Mouse (Mus musculus) forebrain, embryonic 10.5 days (tissue): Measurements from ENCODE around the gene 2210016L21Rik. TPM values are rescaled to one million over a fixed set of nuclear protein-coding genes. Genes with fewer than 3 reads are reported as not detected.

Source experiments
- DNase-seq: peaks from one replicate; pipeline ENCODE4 v3.0.0-alpha.2; 2017; ENCODE audit warnings: low spot score; ENCODE audit errors: extremely low spot score
- H3K27ac ChIP-seq: fragments of 300-500 bp; sonication (generic); 2 replicates; pipeline ENCODE4 v1.5.1; 2016; ENCODE audit warnings: mild to moderate bottlenecking
- H3K27me3 ChIP-seq: fragments of 300-500 bp; sonication (generic); 2 replicates; pipeline ENCODE4 v1.6.1; 2016; ENCODE audit warnings: mild to moderate bottlenecking; ENCODE audit not compliant: poor library complexity, severe bottlenecking
- H3K36me3 ChIP-seq: fragments of 300-500 bp; sonication (generic); replicated peaks from 2 replicates; pipeline ENCODE4 v1.6.1; 2016; ENCODE audit warnings: mild to moderate bottlenecking, moderate library complexity
- H3K4me1 ChIP-seq: fragments of 300-500 bp; sonication (generic); 2 replicates; pipeline ENCODE4 v1.6.1; 2016
- H3K4me3 ChIP-seq: fragments of 300-500 bp; sonication (generic); 2 replicates; pipeline ENCODE4 v1.5.1; 2016; ENCODE audit warnings: mild to moderate bottlenecking, moderate library complexity
- H3K9me3 ChIP-seq: fragments of 300-500 bp; sonication (generic); 2 replicates; pipeline ENCODE4 v1.6.1; 2016; ENCODE audit warnings: mild to moderate bottlenecking, moderate library complexity
- WGBS: fragments of 180-500 bp; shearing (Covaris S2); methylation state at CpG from one replicate; pipeline ENCODE4 v1.1.7; 2016; 5-methylcytosine and 5-hydroxymethylcytosine counted together
- polyA plus RNA-seq: library from polyadenylated mRNA; unstranded; fragments of >200 nt; fragmentation: Nextera tagmentation; extraction: Ambion mirVana; gene quantifications from 2 replicates; pipeline ENCODE4 v1.2.1, GENCODE M21; 2016

The 2210016L21Rik gene
- polyA plus RNA-seq, 1 experiment from 2014 or later: 43.3 TPM

DNA sequence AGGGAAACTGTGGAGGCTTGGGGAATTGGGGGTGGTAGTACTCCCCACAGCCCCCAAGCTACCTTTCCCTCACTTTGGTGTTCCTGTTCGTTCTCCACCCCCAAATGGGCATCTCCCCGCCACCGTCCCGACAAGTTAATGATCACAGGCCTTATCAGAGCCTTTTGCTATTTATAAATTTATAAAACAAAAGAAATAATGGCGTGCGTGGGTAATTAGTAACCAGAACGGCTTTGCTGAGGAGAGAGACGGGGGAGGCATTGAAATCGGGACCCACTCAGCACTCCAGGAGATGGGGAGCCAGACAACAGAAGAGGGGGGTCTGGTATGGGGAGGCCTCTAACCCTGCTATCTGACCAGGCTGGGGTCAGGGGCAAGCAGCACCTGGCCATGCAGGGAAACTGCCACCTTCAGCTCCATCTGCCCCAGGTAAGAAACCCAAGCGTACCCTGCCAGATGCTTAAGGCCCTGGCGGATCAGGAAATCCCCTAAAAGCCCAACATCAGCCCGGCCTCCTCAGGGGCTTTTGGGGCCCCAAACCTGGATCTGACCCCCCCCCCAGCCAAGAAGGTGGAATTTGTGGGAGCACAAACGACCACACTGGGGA is 27.8 kb downstream of the 2210016L21Rik start:
- no peaks in the 10 kb centered on the region for H3K9me3 ChIP-seq
- H3K36me3 ChIP-seq: no peaks in the 10 kb centered on the region
- DNase-seq: no peak
- 62% methylated on average over 13 of the region's 13 CpGs for WGBS
- H3K4me3 ChIP-seq: no peak overlapping the region
- peaks cover 28% of the 10 kb centered on the region for H3K4me1 ChIP-seq
- no peak overlapping the region for H3K27ac ChIP-seq
- H3K27me3 ChIP-seq: peaks cover 37% of the 10 kb centered on the region

DNA sequence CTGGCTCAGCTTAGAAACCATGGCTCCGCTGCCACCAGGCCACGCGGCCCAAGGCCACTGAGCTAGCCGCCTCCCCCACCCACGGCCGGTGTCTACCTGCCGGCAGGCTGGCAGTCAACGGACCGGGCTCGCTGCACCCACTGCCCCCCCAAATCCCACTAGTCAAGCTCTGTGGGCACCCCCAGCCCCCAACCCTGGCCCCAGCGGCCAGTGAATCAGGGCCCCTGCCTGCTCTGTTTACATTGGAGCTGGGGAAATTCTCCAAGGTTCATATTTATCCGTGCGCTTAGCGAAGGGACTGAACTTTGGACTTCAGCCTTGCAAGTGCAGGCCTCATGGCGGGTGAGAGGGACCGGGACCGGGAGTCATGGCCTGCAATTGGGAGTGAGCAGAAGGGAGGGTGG is 28.9 kb downstream of the 2210016L21Rik start, which contains the start of gene Hnf1a:
Gene Hnf1a, minus strand, starts transcription at position 271 of the 404 bp plus-strand sequence.
- Histone ChIP-seq H3K4me3 (no peak within 1 kb of the TSS), H3K27me3 (peaks cover 37% of the 10 kb centered on the region), H3K36me3 (no peaks in the 10 kb centered on the region), H3K9me3 (no peaks in the 10 kb centered on the region), H3K27ac (no peak within 1 kb of the TSS; the same call in 1 of the 2 replicates), H3K4me1 (peaks cover 28% of the 10 kb centered on the region)
- no peak for DNase-seq
- WGBS: 88% methylated on average over 17 of the region's 17 CpGs

DNA sequence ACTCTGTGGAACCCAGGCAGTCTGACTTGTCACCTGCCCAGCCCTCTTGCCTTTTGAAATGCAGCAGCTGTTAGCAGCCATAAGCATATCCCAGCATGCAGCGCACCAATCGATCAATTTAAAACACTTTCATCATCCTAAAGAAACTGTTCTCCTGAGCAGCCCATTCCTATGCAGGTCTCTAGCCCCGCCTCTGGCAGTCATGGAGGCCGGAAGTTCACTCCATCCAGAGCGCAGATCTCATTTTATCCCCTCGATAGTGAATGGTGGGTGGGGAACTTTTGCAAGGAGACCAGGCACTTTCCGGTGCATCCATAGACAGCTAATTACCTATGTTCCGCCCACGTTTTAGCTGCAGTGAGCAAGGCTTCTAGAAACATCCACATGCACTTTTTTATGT is 30.2 kb downstream of the 2210016L21Rik start:
- Histone ChIP-seq H3K36me3 (no peaks in the 10 kb centered on the region), H3K4me3 (no peak overlapping the region), H3K4me1 (peaks cover 28% of the 10 kb centered on the region), H3K27ac (no peak overlapping the region), H3K27me3 (peaks cover 30% of the 10 kb centered on the region), H3K9me3 (no peaks in the 10 kb centered on the region)
- 88% methylated on average over 9 of the region's 9 CpGs for WGBS
- DNase-seq: no peak

DNA sequence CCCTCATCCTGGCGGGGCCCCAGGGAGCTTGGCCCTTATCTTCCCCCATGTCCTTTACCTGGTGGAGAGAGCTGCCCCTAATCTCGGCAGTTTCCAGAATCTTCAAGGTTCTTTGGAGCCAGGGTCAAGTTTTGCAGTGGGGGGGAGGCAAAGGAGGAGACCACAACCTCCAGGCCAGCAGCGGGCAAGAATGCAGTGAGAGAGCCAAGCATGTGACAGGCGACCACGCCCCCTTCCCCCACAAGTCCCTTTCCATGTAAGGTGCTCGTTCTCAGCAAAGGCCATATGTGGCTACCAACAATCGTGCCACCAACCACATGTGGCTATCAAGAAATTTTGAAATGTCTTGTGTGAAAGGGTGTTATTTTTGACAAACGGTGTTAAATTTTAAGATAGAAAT is 31.2 kb downstream of the 2210016L21Rik start:
- no peaks in the 10 kb centered on the region for H3K36me3 ChIP-seq
- no peaks in the 10 kb centered on the region for H3K9me3 ChIP-seq
- H3K4me3 ChIP-seq: no peak overlapping the region
- WGBS: 86% methylated on average over 8 of the region's 8 CpGs
- H3K4me1 ChIP-seq: peaks cover 19% of the 10 kb centered on the region
- H3K27ac ChIP-seq: no peak overlapping the region
- peaks cover 22% of the 10 kb centered on the region for H3K27me3 ChIP-seq
- DNase-seq: no peak

DNA sequence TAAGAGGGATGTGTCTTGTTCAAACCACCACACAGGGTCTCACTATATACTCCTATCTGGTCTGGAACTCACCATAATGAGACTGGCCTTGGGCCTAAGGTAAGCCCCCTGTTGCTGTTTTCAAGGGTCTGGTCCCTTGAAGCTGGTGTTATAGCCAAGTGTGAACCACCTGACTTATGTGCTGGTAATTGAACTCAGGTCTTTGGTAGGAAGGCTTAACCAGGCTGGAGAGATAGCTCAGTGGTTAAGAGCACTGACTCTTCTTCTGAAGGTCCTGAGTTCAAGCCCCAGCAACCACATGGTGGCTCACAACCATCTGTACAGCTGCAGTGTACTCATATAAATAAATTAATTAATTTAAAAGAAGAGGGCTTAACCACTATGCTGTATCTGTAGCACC is 35.0 kb downstream of the 2210016L21Rik start:
- Histone ChIP-seq H3K36me3 (no peaks in the 10 kb centered on the region), H3K27me3 (peaks cover 3% of the 10 kb centered on the region; the same call in 1 of the 2 replicates), H3K4me1 (peaks cover 18% of the 10 kb centered on the region), H3K4me3 (no peak overlapping the region), H3K27ac (no peak overlapping the region), H3K9me3 (no peaks in the 10 kb centered on the region)
- no peak for DNase-seq

DNA sequence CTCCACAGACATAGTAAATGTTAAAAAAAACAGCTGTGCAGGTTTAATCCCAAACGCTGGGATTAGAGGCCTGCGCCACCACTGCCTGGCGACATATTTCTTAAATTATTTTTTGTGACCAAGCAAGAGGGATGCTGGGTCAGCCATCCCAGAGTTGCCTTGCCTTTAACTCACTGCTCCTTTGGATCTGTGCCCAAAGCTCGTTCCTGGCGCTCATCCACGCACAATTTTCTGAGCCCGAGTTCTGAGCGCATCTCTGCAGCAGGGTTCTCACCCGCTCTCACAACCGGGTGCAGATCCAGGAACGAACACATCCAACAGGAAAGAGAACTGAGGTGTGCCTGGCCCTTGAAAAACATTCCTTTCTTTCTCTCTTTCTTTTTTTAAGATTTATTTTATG is 36.5 kb downstream of the 2210016L21Rik start:
- DNase-seq: no peak
- 76% methylated on average over 11 of the region's 11 CpGs for WGBS

DNA sequence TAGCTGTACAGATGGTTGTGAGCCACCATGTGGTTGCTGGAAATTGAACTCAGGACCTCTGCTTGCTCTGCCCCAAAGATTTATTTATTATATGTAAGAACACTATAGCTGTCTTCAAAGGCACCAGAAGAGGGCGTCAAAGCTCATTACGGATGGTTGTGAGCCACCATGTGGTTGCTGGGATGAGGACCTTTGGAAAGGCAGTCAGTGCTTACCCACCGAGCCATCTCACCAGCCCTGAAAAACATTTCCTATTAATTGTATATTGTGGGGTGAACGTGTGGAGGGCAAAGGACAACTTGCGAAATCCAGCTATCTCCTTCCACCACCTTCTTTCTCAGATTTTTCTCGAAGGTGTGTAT is 36.9 kb downstream of the 2210016L21Rik start:
- H3K36me3 ChIP-seq: no peaks in the 10 kb centered on the region
- H3K4me1 ChIP-seq: peaks cover 18% of the 10 kb centered on the region
- no peaks in the 10 kb centered on the region for H3K9me3 ChIP-seq
- peak overlapping the region; percentile 71 for H3K27ac ChIP-seq
- peak; percentile 42 for DNase-seq
- WGBS: 1% methylated on average over 6 of the region's 6 CpGs
- H3K4me3 ChIP-seq: peak overlapping the region; percentile 54
- peaks cover 3% of the 10 kb centered on the region; the same call in 1 of the 2 replicates for H3K27me3 ChIP-seq

More for the DNA sequence above, 36.5 kb downstream of the 2210016L21Rik start:
- Histone ChIP-seq H3K27ac (no peak overlapping the region), H3K4me1 (peaks cover 18% of the 10 kb centered on the region), H3K9me3 (no peaks in the 10 kb centered on the region), H3K36me3 (no peaks in the 10 kb centered on the region), H3K4me3 (no peak overlapping the region), H3K27me3 (peaks cover 3% of the 10 kb centered on the region; the same call in 1 of the 2 replicates)

DNA sequence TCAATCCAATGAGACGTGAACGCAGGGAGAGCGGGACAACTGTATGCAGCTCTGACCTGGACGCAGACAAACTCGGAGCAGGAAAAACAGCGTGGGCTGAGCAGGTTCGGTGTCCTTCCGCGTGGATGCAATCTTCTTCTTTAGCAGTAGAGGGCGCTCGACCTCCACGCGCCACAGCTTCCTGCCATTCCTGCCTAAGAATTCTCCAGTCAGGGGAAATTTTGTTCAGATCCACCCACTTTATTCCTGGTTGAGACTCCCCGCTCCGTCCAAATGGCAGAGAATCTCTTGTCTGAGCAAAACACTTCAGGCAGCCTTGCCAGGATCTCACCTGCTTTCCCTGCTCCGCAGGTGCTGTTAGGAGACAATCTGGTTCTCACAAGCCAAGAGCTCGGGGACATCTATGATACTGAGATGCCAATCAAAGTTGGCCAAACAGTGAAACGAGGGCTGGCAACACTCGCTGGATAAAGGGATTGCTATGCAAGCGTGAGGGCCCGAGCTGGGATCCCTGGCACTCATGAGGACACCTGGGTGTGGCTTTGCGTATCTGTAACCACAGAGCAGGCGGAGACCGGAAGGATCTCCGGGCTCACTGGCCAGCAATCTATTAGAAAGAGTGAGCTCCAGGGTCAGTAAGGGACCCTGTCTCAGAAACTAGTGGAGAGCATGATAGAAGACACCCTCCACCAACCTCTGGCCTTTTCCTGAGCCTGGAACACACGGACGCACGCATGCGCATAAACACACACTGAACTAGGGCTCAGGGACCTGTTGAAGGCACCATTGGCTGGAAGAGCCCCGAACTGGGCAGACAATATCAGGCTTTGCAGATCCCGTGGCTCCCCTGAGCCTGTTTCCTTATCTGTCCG is 37.5 kb downstream of the 2210016L21Rik start:
- no peaks in the 10 kb centered on the region for H3K36me3 ChIP-seq
- no peaks in the 10 kb centered on the region for H3K9me3 ChIP-seq
- WGBS: 7% methylated on average over 32 of the region's 32 CpGs
- peak overlapping the region; percentile 71 for H3K27ac ChIP-seq
- DNase-seq: peak; percentile 78
- peak overlapping the region; percentile 54 for H3K4me3 ChIP-seq
- H3K4me1 ChIP-seq: peaks cover 18% of the 10 kb centered on the region
- peaks cover 3% of the 10 kb centered on the region; the same call in 1 of the 2 replicates for H3K27me3 ChIP-seq

DNA sequence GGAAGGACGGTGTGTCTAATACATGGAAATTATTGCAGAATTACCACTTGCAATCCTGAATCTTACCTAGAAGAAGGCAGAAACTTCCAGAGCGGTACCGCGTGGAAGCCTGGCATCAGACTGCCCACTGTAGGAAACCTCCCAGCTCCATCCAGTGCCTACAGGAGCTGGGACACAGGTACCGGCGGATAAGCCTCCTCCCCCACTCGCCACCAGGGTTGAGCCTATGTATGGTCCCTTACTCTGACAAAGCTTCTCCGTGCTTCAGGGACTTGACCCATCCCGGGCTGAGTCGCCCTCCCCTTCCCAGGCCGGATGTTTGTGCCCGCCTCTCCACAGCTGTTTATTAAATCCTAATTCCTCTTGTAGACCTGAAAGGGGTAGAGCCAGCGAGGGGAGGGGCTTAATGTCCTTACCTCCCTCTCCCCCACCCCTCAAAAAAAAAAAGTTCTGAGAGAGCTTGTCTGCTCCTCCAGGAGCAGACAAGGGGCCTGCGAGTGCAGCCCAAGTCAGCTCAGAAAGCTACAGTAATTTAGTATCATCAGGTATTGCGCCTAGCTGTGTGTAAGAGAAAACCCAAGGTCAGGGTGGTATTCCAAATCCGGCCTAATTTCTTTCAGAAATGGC is 38.3 kb downstream of the 2210016L21Rik start:
- no peaks in the 10 kb centered on the region for H3K9me3 ChIP-seq
- peak overlapping the region; percentile 54 for H3K4me3 ChIP-seq
- peaks cover 18% of the 10 kb centered on the region for H3K4me1 ChIP-seq
- H3K27ac ChIP-seq: peak overlapping the region; percentile 71
- peak; percentile 30 for DNase-seq
- peaks cover 3% of the 10 kb centered on the region; the same call in 1 of the 2 replicates for H3K27me3 ChIP-seq
- 18% methylated on average over 16 of the region's 16 CpGs for WGBS
- no peaks in the 10 kb centered on the region for H3K36me3 ChIP-seq

DNA sequence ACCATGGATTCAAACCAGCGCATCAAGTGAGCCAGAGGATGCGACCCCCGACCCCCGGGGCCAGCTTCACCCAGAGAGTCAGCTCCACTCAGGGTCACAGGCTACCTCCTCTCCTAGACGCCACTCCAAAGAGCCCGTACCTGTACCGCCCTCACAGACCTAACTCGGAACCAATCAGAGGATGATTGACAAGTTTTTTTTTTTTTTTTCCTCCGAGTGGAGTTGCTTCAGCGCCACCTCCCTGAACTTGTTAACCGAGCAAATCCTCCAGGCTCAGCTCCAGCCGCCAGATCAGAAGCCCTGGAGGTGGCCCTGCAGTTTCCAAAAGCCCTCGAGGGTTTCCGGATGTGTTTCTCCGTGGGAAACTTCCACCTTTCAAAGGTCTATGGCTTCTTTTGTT is 40.0 kb downstream of the 2210016L21Rik start:
- Histone ChIP-seq H3K27ac (no peak overlapping the region), H3K4me3 (no peak overlapping the region), H3K4me1 (peaks cover 18% of the 10 kb centered on the region), H3K27me3 (peaks cover 3% of the 10 kb centered on the region; the same call in 1 of the 2 replicates), H3K36me3 (no peaks in the 10 kb centered on the region), H3K9me3 (no peaks in the 10 kb centered on the region)
- 57% methylated on average over 15 of the region's 15 CpGs for WGBS
- no peak for DNase-seq

DNA sequence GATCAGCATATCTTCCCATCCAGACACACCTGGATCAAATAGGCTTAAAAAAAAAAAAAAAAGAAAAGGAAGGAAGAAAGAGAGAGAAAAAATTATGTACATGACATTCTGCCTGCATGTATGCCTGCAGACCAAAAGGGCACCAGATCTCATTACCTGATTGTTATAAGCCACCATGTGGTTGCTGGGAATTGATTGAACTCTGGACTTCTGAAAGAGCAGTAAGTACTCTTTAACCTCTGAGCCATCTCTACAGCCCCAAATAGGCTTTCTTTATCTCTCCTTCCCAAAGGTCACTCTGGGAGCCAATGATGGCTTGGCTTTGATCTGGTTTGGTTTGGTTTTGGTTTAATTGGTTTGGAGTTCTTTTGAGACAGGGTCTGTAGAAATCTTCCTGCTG is 43.1 kb downstream of the 2210016L21Rik start:
- H3K27me3 ChIP-seq: peaks cover 2% of the 10 kb centered on the region; the same call in 1 of the 2 replicates
- H3K9me3 ChIP-seq: no peaks in the 10 kb centered on the region
- no peak overlapping the region for H3K27ac ChIP-seq
- H3K4me3 ChIP-seq: no peak overlapping the region
- DNase-seq: no peak
- peaks cover 5% of the 10 kb centered on the region for H3K4me1 ChIP-seq
- no peaks in the 10 kb centered on the region for H3K36me3 ChIP-seq

DNA sequence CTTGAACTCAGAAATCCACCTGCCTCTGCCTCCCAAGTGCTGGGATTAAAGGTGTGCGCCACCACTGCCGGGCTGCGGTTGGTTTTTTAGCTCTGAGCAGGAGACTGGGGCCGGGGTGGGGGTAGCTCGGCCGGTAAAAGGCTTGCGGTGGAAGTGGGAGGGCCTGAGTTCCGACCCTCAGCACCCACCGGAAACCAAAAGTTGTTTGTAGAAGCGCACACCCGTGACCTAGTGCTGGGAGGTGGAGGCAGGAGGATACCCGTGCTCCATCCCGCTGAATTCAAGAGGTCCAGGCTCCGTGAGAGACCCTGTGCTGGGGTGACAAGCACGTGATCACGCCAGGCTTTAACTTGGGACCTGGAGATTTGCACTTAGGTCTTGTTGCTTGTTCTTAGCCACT is 54.5 kb downstream of the 2210016L21Rik start:
- Histone ChIP-seq H3K4me1 (0 out of 2 replicates have a peak, but pooled peaks cover 5% of the 10 kb centered on the region), H3K9me3 (no peaks in the 10 kb centered on the region), H3K27me3 (no peaks in the 10 kb centered on the region), H3K4me3 (no peak overlapping the region), H3K27ac (no peak overlapping the region), H3K36me3 (no peaks in the 10 kb centered on the region)
- 88% methylated on average over 16 of the region's 16 CpGs for WGBS
- no peak for DNase-seq
